Mouse (Mus musculus) liver, postnatal 0 days (tissue): ENCODE measurements around the gene Olfr1377.
"Not testable (repeated sequence)": the region's sequence is repeated elsewhere in the genome, so short reads cannot be mapped to it uniquely, and the experiment has no call there.

Experiments
- CTCF ChIP-seq: sonication (generic); IDR thresholded peaks from 2 replicates; pipeline ENCODE4 v1.5.1; 2016; ENCODE audit warnings: antibody characterized with exemption, low read depth
- EP300 ChIP-seq: IDR thresholded peaks from 2 replicates; pipeline ENCODE4 v1.6.1; 2016; ENCODE audit warnings: antibody characterized with exemption, low read depth, mild to moderate bottlenecking

DNA sequence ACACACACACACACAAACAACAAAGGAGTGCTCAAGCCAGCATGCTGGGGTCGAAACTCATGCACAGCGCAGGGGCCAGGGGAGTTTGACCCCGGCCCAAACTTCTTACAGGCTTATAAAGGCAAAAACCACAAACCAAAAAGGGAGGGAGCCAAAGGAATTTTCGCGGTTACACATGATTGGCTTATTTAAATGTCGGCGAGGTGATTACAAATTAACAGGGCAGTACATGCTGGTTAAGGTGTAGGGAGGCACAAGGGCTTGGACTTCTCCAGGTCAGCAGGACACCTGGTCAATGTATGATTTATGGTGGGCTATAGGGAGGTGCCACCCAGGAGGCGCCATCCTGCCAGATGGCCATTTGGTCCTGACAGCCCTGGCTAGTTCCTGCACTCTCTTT, 47.6 kb downstream of the Olfr1377 start:
- not testable (repeated sequence) for TF ChIP-seq CTCF, EP300
